ENCODE assay signal across 29 mouse cellular contexts in genomic region chr2:121219177-121219576, GRCm38 (mm10).
"Had no signal": no experiment of that assay in that cellular context is flagged by ENCODE, and none has a peak within 500 bp of the region (broad histone marks: within the 10 kb centered on the region; RNA-seq: fewer than 3 reads in every experiment).

No protein-coding gene starts in this region.

- H3K27ac ChIP-seq: limb, embryonic 10.5 days; limb, embryonic 12.5 days; limb, embryonic 13.5 days; limb, embryonic 15.5 days; liver, embryonic 12.5 days; liver, embryonic 13.5 days; liver, embryonic 14.5 days; liver, embryonic 15.5 days; lung, embryonic 15.5 days; macrophage; midbrain, embryonic 12.5 days; midbrain, embryonic 13.5 days; midbrain, embryonic 15.5 days; neural tube, embryonic 12.5 days had no signal

- H3K9me3 ChIP-seq: limb, embryonic 10.5 days; limb, embryonic 12.5 days; limb, embryonic 13.5 days; limb, embryonic 15.5 days; liver, embryonic 12.5 days; liver, embryonic 13.5 days; liver, embryonic 15.5 days; lung, embryonic 15.5 days; megakaryocyte, embryonic 14.5 days; midbrain, embryonic 12.5 days; midbrain, embryonic 13.5 days; midbrain, embryonic 15.5 days; neural tube, embryonic 12.5 days had no signal

- H3K4me3 ChIP-seq: limb, embryonic 10.5 days; limb, embryonic 12.5 days; limb, embryonic 13.5 days; limb, embryonic 15.5 days; liver, embryonic 12.5 days; liver, embryonic 13.5 days; liver, embryonic 15.5 days; lung, embryonic 15.5 days; megakaryocyte, embryonic 14.5 days; midbrain, embryonic 12.5 days; midbrain, embryonic 13.5 days; midbrain, embryonic 15.5 days; myocyte; neural tube, embryonic 12.5 days had no signal

- H3K27me3 ChIP-seq: limb, embryonic 12.5 days; limb, embryonic 13.5 days; limb, embryonic 15.5 days; liver, embryonic 12.5 days; liver, embryonic 13.5 days; liver, embryonic 15.5 days; lung, embryonic 15.5 days; megakaryocyte, embryonic 14.5 days; midbrain, embryonic 12.5 days; midbrain, embryonic 13.5 days; midbrain, embryonic 15.5 days; neural tube, embryonic 12.5 days had no signal

- H3K4me2 ChIP-seq: limb, embryonic 12.5 days; limb, embryonic 13.5 days; limb, embryonic 15.5 days; liver, embryonic 11.5 days; liver, embryonic 12.5 days; liver, embryonic 13.5 days; liver, embryonic 15.5 days; lung, embryonic 14.5 days; lung, embryonic 15.5 days; midbrain, embryonic 11.5 days; midbrain, embryonic 12.5 days; midbrain, embryonic 13.5 days; midbrain, embryonic 15.5 days; neural tube, embryonic 12.5 days had no signal

- H3K4me1 ChIP-seq: limb, embryonic 10.5 days; limb, embryonic 12.5 days; limb, embryonic 13.5 days; limb, embryonic 15.5 days; liver, embryonic 12.5 days; liver, embryonic 13.5 days; liver, embryonic 15.5 days; lung, embryonic 15.5 days; midbrain, embryonic 12.5 days; midbrain, embryonic 15.5 days; neural tube, embryonic 12.5 days had no signal

- H3K9ac ChIP-seq: limb, embryonic 12.5 days; limb, embryonic 13.5 days; limb, embryonic 15.5 days; liver, embryonic 12.5 days; liver, embryonic 13.5 days; liver, embryonic 14.5 days; liver, embryonic 15.5 days; liver, postnatal 0 days; lung, embryonic 14.5 days; lung, embryonic 15.5 days; midbrain, embryonic 12.5 days; midbrain, embryonic 13.5 days; midbrain, embryonic 15.5 days; neural tube, embryonic 12.5 days had no signal

- DNase-seq: left cerebral cortex, postnatal 4 days; liver; liver, embryonic 13.5 days; liver, postnatal 0 days; lung, adult 18-20 months; lung, adult 2 months; lung, embryonic 14.5 days; lung, postnatal 10 days; lung, postnatal 14 days; lung, postnatal 36 days; lung, postnatal 4 days; midbrain, embryonic 14.5 days had no signal
